Mouse (Mus musculus) central nervous system, embryonic 14 days (tissue): Measurements from ENCODE around the gene Olfr172. TPM values are rescaled to one million over a fixed set of nuclear protein-coding genes. Genes with fewer than 3 reads are reported as not detected.

Experiments
- polyA plus RNA-seq: library from polyadenylated mRNA; depleted of rRNA; stranded (reverse); fragments of >200 nt; gene quantifications from 2 replicates; pipeline ENCODE4 v1.2.3, GENCODE M21; 2012; rRNA removed

Gene Olfr172
- polyA plus RNA-seq: not detected in 2 replicates

GRCm38 (mm10) chr16:58763076-58763475, at the start of gene Olfr172:
TSS of gene Olfr172 (minus strand) at chr16:58763176.

GRCm38 (mm10) chr16:58800168-58800567, 37.2 kb upstream of the Olfr172 start, which contains the start of gene Olfr173:
TSS of gene Olfr173 (minus strand) at chr16:58800268.

GRCm38 (mm10) chr16:58727477-58728131, 35.4 kb downstream of the Olfr172 start, which contains the start of gene Cldnd1:
TSS of gene Cldnd1 (plus strand) at chr16:58727910.

GRCm38 (mm10) chr16:58718666-58719120, 44.3 kb downstream of the Olfr172 start, which contains the start of gene Gpr15:
TSS of gene Gpr15 (minus strand) at chr16:58719070.

Other genes starting within 250 kb of the Olfr172 start
- 7.0 and 7.6 TPM in 2 replicates for gene St3gal6, start 238.9 kb downstream of the Olfr172 start, polyA plus RNA-seq
- gene Gm813, start 146.2 kb downstream of the Olfr172 start, polyA plus RNA-seq: not detected in 2 replicates
- gene E330017A01Rik, start 124.4 kb downstream of the Olfr172 start, polyA plus RNA-seq: 0.05 and 0.09 TPM in 2 replicates
- gene Cpox, start 92.9 kb downstream of the Olfr172 start, polyA plus RNA-seq: 11.1 and 13.3 TPM in 2 replicates
- gene Gpr15, start 44.1 kb downstream of the Olfr172 start, polyA plus RNA-seq: 0.13 and 0.15 TPM in 2 replicates
- gene Cldnd1, start 35.3 kb downstream of the Olfr172 start, polyA plus RNA-seq: 98.9 and 102 TPM in 2 replicates
- not detected in 2 replicates for gene Olfr173, start 37.1 kb upstream of the Olfr172 start, polyA plus RNA-seq
- gene Olfr175-ps1, start 63.6 kb upstream of the Olfr172 start, polyA plus RNA-seq: not detected in 2 replicates
- gene Olfr177, start 111.6 kb upstream of the Olfr172 start, polyA plus RNA-seq: not detected in 2 replicates
- gene Olfr178, start 128.9 kb upstream of the Olfr172 start, polyA plus RNA-seq: not detected in 2 replicates
- not detected in 2 replicates for gene Olfr181, start 165.6 kb upstream of the Olfr172 start, polyA plus RNA-seq
- gene Olfr180, start 166.2 kb upstream of the Olfr172 start, polyA plus RNA-seq: not detected in 2 replicates
- not detected in 2 replicates for gene Olfr183, start 232.2 kb upstream of the Olfr172 start, polyA plus RNA-seq